Mouse (Mus musculus): ENCODE data around the gene Trmt11.
"Not testable (repeated sequence)": the region's sequence is repeated elsewhere in the genome, so short reads cannot be mapped to it uniquely, and the experiment has no call there.

The Trmt11 gene

DNA sequence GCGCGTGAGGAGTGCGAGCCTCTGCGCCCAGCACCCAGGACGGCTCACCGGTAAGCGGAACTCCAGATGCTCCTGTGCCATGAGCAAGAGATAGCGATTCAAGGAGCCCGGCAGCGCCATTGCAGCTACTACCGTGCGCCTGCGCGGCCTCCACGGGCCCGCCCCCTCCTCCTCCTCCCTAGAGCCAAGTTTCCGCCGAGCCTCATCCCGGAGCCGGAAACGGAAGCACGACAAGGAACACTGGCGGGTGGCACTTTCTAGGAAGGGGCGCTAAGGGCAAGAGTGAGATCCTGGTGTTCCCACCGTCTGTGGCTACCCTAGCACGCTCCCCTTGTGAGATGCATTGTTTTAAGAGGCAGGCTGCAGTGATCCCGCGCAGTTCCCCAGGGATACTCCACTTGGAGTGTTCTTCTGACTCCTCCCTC is at the start of gene Trmt11:
TSS of gene Trmt11 (minus strand) at position 208 of the 425 bp plus-strand sequence.
- peak; percentile 85 for DNase-seq (ENCODE audit: low spot score in 2 of 2)

DNA sequence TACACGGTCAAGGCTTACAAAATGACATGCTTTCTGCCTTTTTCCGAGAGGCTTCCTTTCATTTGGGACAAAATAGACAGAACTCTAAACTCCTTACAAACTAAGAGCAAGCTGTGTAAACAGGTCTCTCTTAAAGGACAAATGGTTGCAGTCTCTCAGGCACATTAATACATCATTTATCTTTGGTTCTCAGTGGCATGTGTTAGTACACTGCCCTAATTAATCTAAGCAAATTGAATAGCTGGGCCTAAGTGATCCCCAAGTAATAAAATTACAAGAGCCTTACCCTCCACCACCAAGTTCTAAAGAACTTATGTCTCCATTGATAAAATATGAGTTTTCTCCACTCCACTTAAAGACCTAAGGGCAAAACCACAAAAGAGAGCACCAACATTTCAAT is 47.1 kb upstream of the Trmt11 start:
- no peak for DNase-seq (ENCODE audit: low spot score in 2 of 2)

DNA sequence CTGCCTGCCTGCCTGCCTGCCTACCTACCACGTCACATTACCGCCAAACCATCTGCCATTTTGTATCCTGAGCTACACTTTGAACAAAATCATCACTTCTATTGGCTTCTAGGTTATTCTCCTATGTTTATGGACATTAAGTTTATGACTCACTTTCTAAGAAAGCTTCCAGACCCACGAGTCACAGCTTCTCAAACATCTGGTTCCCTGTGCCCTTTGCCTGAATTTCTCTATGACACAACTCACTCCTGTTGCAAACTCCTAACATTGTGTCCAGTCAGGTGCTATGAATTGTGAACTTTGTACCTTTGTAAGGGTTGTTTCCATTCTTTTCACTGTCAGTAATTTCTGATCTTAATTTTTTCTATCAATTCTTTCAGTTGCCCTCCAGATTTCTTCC is 37.7 kb upstream of the Trmt11 start:
- no peak for DNase-seq (ENCODE audit: low spot score in 2 of 2)

DNA sequence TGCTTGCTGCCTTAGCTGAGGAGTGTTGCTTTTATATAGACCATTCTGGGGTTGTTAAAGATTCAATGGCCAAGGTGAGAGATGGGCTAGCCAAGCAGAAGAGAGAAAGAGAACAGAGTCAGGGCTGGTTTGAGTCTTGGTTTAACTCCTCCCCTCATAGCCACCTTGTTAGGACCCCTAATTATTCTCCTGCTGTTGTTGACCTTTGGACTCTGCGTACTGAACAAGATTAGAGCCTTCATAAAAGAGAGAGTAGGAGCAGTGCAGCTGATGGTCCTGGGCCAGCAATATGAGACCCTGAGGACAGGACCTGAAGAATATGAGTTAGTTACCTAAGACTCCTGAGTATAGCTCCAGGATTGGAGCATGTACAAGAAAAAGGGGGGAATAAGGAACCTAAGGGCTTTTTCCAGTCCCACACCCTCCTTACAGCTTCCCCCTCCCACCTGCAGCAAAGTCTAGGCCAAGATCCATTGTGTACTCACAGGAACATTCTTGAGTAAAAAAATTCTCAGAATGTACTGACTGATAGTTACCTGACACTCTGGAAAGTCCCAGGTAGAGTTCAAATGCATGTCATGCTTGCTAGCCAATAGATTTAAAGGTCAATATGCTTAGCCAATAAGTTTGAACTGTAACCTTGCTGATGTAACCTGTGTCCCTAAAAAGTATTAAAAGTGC is 36.1 kb upstream of the Trmt11 start:
- DNase-seq (ENCODE audit: low spot score in 2 of 2) = not testable (repeated sequence)

DNA sequence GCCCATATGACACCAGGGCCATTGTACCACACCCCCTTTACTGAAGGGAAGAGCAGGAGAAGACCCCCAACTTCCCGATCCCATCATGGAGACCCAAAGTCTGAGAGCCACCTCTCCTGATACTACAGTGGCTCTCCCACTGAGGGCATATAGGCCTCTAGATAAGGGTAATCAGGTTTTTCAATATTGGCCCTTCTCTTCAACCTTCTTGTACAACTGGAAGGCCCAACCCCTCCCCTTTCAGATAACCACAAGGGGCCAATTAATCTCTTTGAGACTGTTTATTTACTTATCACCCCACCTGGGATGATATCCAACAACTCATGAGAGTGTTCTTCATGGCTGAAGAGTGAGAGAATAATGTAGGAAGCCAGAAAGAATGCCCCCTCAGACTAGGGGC is 32.2 kb upstream of the Trmt11 start:
- DNase-seq (ENCODE audit: low spot score in 2 of 2) = no peak

DNA sequence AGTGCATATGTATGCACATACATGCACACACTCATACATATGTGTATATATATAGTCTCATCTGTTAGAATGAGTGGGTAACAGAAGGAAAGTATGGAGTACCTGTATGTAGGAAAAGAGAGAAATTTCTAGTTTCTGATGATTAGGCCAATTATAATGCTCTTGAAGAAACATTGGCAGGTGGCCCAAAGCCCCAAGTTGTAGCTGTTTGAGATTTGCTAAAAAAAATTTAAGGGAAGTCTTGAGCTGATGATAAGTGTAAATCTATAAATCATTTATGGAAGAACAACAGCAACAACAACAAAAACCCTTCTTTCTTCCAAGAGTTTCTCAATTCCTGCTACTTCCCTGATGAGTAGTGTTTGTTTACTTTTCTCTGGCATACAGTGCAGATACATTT is 29.4 kb upstream of the Trmt11 start:
- no peak for DNase-seq (ENCODE audit: low spot score in 2 of 2)

DNA sequence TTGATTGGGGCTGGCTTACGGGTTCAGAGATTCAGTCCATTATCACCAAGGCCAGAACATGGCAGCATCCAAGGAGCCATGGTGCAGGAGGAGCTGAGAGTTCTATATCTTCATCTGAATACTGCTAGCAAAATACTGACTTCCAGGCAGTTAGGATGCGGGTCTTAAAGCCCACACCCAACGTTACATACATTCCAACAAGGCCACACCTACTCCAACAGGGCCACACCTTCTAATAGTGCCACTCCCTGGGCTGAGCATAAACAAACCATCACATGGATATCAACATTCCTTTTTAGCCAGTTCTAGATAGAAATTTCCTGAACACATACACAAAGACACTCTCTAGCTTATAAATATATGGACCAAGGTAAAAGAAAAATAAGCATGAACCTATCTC is 29.0 kb upstream of the Trmt11 start, which contains the start of gene Hint3:
TSS of gene Hint3 (minus strand) at position 120 of the 400 bp plus-strand sequence.
- DNase-seq (ENCODE audit: low spot score in 2 of 2) = no peak

DNA sequence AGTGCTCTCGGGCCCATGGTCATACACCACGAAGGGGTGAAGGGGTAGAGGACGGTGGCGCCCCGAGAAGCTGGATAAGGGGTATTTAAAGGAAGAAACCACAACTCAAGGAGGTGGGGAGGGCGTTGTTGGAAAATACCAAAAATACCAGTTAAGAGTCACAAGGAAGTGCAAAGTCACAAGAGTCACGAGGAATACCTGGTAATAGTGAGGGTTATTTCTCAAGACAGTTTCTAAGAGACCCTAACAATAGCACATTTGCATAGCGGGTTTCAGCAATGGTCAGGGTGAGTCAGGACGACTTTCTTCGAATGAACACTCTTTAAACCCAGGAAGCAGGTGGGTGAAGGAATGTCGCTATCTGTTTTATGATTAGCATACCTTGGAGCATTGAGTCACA is 27.9 kb upstream of the Trmt11 start:
- DNase-seq (ENCODE audit: low spot score in 2 of 2) = not testable (repeated sequence)

DNA sequence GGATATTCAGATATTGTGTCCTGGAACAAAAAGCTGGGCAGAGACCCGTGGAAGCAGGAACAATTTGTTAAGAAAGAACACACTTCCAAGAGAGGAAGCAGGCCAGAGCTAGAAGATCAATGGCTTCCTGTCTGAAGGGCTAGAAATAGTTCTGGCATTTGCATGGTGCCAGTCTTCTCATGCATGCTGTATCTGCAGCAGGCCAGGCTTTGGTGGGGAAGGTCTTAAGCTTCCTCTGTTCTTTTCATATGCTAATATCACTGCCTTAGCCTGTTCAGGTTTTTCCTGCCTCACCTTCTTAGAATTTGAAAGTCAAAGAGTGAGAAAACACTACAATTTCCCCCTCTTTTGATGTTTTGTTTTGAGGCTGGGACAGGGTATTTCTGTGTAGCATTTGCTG is 27.0 kb upstream of the Trmt11 start:
- DNase-seq (ENCODE audit: low spot score in 2 of 2) = peak in 1 of 2 experiments; percentile 11

DNA sequence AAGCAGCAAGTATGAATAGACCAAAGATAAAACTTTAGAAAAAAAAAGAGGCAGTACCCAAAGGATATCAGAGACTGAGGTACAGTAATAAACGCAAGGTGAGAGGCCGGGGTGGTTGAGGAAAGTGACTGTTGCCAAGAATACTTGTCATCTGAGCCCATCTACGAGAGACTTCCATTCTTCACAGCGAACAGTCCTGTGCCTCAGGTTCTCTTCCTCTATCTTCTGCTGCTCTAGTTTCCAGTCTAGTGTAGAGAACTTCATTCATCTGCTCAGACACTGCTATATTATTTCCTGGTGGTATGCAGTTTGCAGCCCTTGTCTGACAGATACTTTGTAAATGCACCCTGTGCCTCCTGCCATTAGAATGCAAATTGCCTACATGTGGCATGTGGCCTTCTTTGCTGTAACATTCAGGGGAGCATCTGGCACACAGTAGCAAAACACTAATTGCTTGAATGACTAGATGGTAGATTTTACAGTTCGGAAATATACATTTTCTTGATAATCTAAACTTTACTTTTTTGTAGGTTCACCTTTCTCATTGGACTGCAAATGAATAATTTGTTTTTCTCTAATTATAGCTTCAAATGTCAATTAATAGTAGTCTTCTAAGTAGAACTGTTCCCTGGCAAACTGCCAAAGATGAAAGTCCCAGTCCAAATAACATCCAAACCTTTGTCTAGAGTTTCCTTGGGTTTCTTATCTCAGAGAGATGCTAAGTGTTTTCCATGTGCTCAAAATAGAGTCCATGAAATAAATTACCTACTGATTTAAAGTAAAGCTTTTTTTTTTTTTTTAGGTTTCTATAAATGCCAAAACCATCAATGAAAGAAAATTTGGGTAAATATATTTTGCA is 23.8 kb upstream of the Trmt11 start:
- DNase-seq (ENCODE audit: low spot score in 2 of 2) = no peak

DNA sequence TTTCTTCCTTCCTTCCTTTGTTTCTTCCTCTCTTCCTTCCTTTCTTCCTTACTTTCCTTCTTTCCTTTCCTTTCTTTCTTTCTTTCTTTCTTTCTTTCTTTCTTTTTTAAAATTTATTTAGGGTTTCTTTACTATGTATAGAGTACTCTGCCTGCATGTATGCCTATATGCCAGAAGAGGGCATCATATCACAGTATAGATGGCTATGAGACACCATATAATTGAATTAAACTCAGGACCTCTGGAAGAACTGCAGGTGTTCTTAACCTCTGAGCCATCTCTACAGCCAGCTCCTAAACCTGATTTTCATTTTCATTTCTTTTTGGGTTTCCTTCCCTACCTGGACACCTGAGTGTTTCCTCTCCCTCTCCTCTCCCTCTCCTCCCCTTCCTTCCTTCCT is 22.4 kb upstream of the Trmt11 start:
- no peak for DNase-seq (ENCODE audit: low spot score in 2 of 2)

DNA sequence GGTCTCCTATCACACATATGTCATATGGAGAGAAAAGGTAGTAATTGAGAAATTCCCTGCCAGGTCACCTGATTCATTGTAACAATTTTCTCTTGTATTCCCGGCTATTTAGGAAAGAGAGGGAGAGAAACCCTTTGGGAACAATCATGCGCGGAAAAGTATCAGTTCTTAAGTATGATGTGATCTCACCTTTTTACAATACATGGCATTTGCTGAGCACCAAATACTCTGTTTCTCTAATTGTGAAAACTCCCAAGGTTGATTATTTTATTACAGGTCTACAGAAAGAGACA is 18.3 kb upstream of the Trmt11 start:
- DNase-seq (ENCODE audit: low spot score in 2 of 2) = no peak

DNA sequence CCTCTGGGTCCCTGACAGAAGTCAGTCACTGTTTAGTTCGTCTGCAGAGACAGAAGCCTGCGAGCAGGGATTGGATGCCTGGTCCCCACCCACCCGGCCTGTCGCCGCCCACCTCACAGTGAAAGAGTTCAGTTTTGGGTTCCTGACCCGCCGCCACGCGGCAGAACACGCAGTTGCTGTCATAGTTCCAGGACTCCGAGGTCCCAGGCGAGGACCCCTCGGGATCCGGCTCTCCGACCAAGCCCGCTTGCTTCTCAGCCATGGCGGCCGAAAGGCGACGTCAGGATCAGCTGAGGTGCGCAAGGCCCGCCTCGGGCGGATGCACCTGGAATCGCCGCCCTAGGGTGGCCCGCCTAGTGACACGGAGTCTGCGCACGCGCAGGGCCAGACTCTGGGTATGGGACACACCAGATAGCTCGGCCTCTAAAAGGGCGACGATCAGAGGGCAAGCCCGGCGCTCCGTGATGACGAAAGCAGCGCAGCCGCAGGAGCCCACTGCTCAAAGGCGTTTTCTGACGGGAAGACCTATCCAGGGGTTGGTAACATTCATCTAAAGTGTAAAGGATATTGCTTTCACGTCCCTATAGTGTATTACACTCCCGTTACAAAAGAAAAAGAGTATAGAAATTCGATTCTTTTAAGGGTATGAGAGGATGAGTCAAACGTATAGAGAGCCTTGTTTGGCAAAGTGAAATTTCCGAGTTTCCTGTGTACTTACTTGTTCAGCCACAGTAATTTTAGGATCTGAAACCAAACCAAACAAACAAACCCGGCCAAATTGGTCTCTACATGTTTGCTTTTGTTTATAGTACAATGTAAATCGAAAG is 17.8 kb upstream of the Trmt11 start:
- peak; percentile 99 for DNase-seq (ENCODE audit: low spot score in 2 of 2)

DNA sequence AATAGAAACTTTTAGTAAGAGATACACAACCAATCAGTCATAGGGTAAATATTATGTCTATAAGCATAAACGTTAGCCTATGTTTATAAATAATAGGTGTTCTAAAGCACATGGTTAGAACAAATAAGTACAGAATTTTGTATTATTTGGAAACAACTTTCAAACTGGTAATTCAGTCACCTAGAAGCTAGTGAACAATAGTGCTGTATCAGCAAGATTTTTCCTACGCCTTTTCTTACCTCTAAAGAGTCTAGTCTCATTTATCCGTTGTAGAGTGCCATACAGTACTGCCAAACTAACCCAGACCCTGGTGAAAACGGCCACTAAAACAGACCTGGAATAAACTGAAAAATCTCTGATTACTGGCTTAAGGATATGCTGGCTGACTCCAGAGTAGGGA is 12.5 kb upstream of the Trmt11 start:
- DNase-seq (ENCODE audit: low spot score in 2 of 2) = no peak

DNA sequence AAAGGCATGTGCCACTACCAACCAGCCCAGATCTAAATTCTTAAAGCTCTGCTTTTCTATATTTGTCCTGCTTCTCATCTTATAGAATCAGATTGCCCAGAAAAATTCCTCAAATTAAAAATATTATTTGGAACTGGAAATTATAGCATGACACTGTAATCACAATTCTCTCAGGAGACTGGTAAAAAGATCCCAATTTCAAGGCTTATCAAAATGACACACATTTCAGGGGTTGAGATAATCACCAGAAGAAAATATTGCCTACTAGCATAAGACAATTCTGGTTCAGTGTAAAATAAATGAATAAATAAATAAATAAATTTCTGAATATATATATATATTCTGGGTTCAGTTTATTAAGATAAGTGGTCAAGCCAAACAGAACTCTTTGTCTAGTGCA is 9.1 kb upstream of the Trmt11 start:
- no peak for DNase-seq (ENCODE audit: low spot score in 2 of 2)

DNA sequence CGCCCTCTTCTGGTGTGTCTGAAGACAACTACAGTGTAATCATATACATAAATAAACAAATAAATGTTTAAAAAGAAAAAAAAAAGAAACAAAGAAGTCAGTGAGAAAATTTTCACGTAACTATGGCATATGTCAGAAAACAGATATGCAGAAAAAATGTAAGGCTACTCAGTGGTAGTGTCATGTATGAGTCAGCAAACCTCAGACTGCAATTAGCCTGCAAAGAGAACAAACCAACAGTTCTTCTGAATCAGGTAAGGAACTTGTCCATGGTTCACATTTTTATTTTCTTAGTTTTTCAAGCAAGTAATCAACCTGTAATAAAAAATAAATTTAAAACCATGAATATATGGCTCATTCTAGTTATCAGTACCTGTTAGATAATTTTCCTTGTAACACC is 7.6 kb upstream of the Trmt11 start:
- DNase-seq (ENCODE audit: low spot score in 2 of 2) = no peak

DNA sequence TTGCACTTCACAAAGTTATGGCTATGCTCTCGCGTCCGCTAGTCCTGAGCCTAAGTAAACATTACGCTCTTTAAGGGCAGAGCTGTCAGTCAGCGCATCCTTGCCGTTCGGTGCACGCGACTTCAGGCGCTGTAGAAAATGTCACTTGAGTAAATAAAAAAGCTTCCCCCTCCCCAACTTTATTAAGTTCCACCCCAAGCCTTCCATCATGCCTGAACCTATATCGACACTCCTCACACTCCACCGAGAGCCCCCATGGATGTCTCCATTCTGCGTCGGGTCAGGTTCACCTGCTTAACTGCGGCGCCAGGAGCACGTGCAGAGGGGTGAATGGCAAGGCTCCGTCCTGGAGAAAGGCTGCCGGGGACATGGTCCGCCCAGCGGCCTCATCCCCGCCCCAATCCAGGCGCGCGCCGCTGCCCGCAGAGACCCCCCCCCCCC is 435 bp downstream of the Trmt11 start:
- peak in 1 of 2 experiments; percentile 4 for DNase-seq (ENCODE audit: low spot score in 2 of 2)

DNA sequence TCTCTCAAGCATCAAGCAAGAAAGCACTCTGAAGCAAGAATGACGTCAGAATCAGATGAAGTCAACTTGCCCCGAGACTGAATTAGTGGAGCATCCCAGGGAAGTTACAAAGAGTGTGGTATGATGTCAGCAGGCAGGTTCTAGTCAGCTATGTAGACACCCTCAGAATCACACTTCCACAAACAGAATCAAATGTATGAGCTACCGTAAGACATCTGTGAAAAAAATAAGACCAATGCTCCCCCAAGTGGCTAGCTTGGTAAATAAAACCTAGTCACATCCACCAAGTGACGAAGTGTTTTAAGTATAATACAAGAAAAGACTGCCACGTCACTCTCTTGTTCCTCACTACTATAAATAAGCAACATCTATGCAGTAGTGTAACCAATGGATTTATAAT is 13.5 kb downstream of the Trmt11 start:
- no peak for DNase-seq (ENCODE audit: low spot score in 2 of 2)

DNA sequence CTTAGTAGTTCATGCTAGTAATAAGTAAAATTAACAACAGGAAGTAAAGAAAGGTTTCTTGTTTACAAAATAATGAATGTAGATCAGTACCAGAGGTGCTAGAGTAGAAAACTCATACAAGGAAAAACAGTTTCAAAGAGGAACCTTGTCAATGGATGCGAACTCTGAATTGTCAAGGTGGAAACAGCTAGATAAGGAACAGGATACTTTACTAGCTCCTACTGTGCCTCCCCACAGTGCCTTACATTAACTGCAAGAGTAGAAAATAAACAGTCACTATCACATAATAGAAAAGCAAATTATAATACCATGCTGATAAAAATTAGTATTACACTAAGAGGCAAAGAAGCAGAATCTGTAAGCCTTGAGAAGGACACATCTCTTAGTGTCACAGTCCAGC is 14.9 kb downstream of the Trmt11 start:
- DNase-seq (ENCODE audit: low spot score in 2 of 2) = no peak

DNA sequence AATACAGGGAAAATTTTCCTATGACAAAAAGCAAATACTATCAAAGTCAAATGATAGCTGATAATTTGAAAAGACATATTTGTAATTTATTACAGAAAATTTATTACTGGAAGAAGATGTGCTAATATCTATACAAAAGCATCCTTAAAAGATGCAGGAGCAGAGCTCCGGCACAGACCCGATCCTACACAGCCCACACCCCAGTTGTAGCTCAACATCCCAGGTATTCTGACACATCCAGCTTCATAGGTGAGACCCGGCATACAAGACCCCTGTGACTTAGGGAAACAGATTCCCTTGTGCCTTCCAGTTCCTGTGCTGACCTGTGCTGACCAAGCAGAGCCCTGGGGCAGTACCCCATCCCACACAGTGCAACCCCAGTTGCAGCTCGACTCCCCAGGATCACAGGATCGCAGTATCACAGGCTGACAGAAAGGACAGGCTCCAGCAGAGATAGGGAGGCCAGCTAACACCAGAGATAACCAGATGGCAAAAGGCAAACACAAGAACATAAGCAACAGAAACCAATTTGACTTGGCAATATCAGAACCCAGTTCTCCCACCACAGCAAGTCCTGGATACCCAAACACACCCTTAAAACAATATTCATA is 22.8 kb downstream of the Trmt11 start:
- no peak for DNase-seq (ENCODE audit: low spot score in 2 of 2)

DNA sequence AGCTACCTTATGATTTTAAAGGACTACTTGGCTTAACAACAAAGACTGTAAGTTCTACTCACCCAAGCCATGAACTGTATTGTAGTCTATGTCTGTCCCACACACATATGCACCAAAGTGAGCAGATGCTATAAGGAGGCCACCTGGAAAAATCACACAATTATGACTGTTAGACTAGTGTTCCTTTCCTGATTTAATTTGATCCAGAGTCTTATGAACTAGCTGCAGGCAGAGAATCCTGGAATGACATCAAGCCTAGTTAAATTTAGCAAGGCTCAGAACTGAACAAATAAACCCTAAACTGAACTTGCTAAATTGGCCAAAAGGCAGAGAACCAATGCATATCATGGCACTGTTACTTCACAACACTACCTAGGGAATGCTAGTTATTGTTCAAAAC is 34.2 kb downstream of the Trmt11 start:
- no peak for DNase-seq (ENCODE audit: low spot score in 2 of 2)

DNA sequence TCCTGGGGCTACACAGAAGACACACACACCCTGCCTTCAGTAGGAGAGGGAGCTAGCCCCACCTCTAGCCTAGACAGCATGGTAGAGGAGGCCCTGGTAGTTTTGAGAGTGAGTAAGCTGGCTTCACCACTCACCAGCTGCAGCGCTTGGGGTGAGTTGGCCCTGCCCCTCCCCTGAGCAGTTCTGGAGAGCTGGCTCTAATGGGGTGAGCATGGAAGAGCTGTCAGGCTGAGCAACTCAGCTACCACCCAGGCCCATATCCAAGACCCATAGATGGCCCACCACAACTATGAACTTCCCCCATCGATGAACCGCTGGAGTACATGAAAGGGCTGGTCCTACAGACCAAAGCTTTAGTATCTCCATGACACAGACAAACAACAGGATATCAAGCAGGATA is 35.9 kb downstream of the Trmt11 start:
- no peak for DNase-seq (ENCODE audit: low spot score in 2 of 2)

Measured in spleen, postnatal 36 days (tissue).